Mouse (Mus musculus) spleen, adult 2 months (tissue): Measurements from ENCODE around the gene Hoxb6. TPM values are rescaled to one million over a fixed set of nuclear protein-coding genes. Genes with fewer than 3 reads are reported as not detected.

Experiments
- DNase-seq, 2 experiments: peaks; one replicate each; pipeline versions ENCODE4 v3.0.0 to v3.0.0-alpha.2; 2012 to 2021; ENCODE audit warnings: low spot score in 2 of 2, low read depth in 1 of 2
- H3K27ac ChIP-seq: fragments of 200-500 bp; 2 replicates; pipeline ENCODE4 v1.5.1; 2012; ENCODE audit warnings: low read length, inconsistent platforms; ENCODE audit not compliant: insufficient read depth
- H3K27me3 ChIP-seq: fragments of 200-500 bp; 2 replicates; pipeline ENCODE4 v1.6.1; 2012; ENCODE audit warnings: mild to moderate bottlenecking, moderate library complexity, low read length, inconsistent platforms; ENCODE audit not compliant: control insufficient read depth, insufficient read depth
- H3K36me3 ChIP-seq: fragments of 200-500 bp; 2 replicates; pipeline ENCODE4 v1.6.1; 2012; ENCODE audit warnings: mild to moderate bottlenecking, low read length, inconsistent platforms; ENCODE audit not compliant: control insufficient read depth, insufficient read depth
- H3K4me1 ChIP-seq: fragments of 200-500 bp; 2 replicates; pipeline ENCODE4 v1.6.1; 2011; ENCODE audit warnings: inconsistent platforms; ENCODE audit not compliant: control insufficient read depth, insufficient read depth, insufficient read length
- H3K4me3 ChIP-seq: fragments of 200-500 bp; 2 replicates; pipeline ENCODE4 v1.5.1; 2011; ENCODE audit warnings: mild to moderate bottlenecking, inconsistent platforms; ENCODE audit not compliant: insufficient read depth, insufficient read length; ENCODE audit errors: extremely low read depth
- CTCF ChIP-seq: fragments of 200-500 bp; IDR thresholded peaks from 2 replicates; pipeline ENCODE4 v1.5.1; 2011; ENCODE audit warnings: mild to moderate bottlenecking, inconsistent platforms; ENCODE audit not compliant: insufficient read depth, insufficient read length, insufficient replicate concordance; ENCODE audit errors: extremely low read depth
- POLR2A ChIP-seq: fragments of 200-500 bp; IDR thresholded peaks from 2 replicates; pipeline ENCODE4 v1.6.1; 2011; ENCODE audit warnings: low read depth, low read length, inconsistent platforms
- WGBS: fragments of 180-500 bp; shearing (Covaris S2); methylation state at CpG from one replicate; pipeline ENCODE4 v1.1.7; 2018; 5-methylcytosine and 5-hydroxymethylcytosine counted together
- polyA plus RNA-seq: library from polyadenylated mRNA; depleted of rRNA; stranded (reverse); fragments of >200 nt; gene quantifications from 2 replicates; pipeline ENCODE4 v1.2.3, GENCODE M21; 2012

Hoxb6 gene
- polyA plus RNA-seq, 1 experiment = 1.3 TPM

GRCm38 (mm10) chr11:96313134-96313533 lies 20.9 kb downstream of the Hoxb6 start:
- TF ChIP-seq CTCF = no peak
- TF ChIP-seq POLR2A = no peak
- peaks cover 11% of the 10 kb centered on the region for H3K4me1 ChIP-seq
- no peak overlapping the region for H3K27ac ChIP-seq
- DNase-seq = no peak
- no peak overlapping the region for H3K4me3 ChIP-seq
- 89% methylated on average over 2 of the region's 2 CpGs for WGBS
- H3K27me3 ChIP-seq = peaks cover 15% of the 10 kb centered on the region
- H3K36me3 ChIP-seq = no peaks in the 10 kb centered on the region

- no peak for DNase-seq
- 55% methylated on average over 12 of the region's 12 CpGs for WGBS
- H3K4me1 ChIP-seq = peaks cover 11% of the 10 kb centered on the region
- no peak overlapping the region; the same call in 1 of the 2 replicates for H3K27ac ChIP-seq
- TF ChIP-seq POLR2A (no peak), CTCF (no peak)
- no peak overlapping the region for H3K4me3 ChIP-seq
- no peaks in the 10 kb centered on the region for H3K36me3 ChIP-seq
- H3K27me3 ChIP-seq = peaks cover 17% of the 10 kb centered on the region
Observed at GRCm38 (mm10) chr11:96313806-96314428, 21.6 kb downstream of the Hoxb6 start.

- Histone ChIP-seq H3K27ac (peak overlapping the region; percentile 50; the same call in 1 of the 2 replicates), H3K4me3 (peak overlapping the region; percentile 48; the same call in 1 of the 2 replicates), H3K36me3 (no peaks in the 10 kb centered on the region), H3K27me3 (peaks cover 18% of the 10 kb centered on the region), H3K4me1 (peaks cover 11% of the 10 kb centered on the region)
- TF ChIP-seq POLR2A (no peak), CTCF (no peak)
- DNase-seq = peak in 1 of 2 experiments; percentile 15
- 10% methylated on average over 34 of the region's 34 CpGs for WGBS
Observed at GRCm38 (mm10) chr11:96314671-96315343, 22.5 kb downstream of the Hoxb6 start.

GRCm38 (mm10) chr11:96315344-96315681 lies 23.0 kb downstream of the Hoxb6 start:
- Histone ChIP-seq H3K36me3 (no peaks in the 10 kb centered on the region), H3K27ac (peak overlapping the region; percentile 50; the same call in 1 of the 2 replicates), H3K4me1 (peaks cover 11% of the 10 kb centered on the region), H3K4me3 (peak overlapping the region; percentile 48; the same call in 1 of the 2 replicates), H3K27me3 (peaks cover 18% of the 10 kb centered on the region)
- no peak for DNase-seq
- no peak for TF ChIP-seq POLR2A
- TF ChIP-seq CTCF = no peak
- 52% methylated on average over 5 of the region's 5 CpGs for WGBS

GRCm38 (mm10) chr11:96316696-96317607 lies 24.7 kb downstream of the Hoxb6 start:
- H3K36me3 ChIP-seq = no peaks in the 10 kb centered on the region
- no peak overlapping the region for H3K4me3 ChIP-seq
- no peak for DNase-seq
- peaks cover 16% of the 10 kb centered on the region for H3K27me3 ChIP-seq
- 84% methylated on average over 18 of the region's 18 CpGs for WGBS
- TF ChIP-seq POLR2A (no peak), CTCF (no peak)
- H3K4me1 ChIP-seq = peaks cover 8% of the 10 kb centered on the region
- no peak overlapping the region for H3K27ac ChIP-seq

- DNase-seq = no peak
- Histone ChIP-seq H3K27ac (peak within 1 kb of the TSS; percentile 74), H3K4me3 (peak within 1 kb of the TSS; percentile 63), H3K27me3 (peaks cover 13% of the 10 kb centered on the region), H3K4me1 (peaks cover 8% of the 10 kb centered on the region), H3K36me3 (no peaks in the 10 kb centered on the region)
- TF ChIP-seq POLR2A (no peak), CTCF (no peak)
- 35% methylated on average over 28 of the region's 28 CpGs for WGBS
Observed at GRCm38 (mm10) chr11:96317608-96318367, 25.5 kb downstream of the Hoxb6 start, which contains the start of gene Hoxb4. TSS of gene Hoxb4 (plus strand) at chr11:96318267.
